Mouse (Mus musculus): ENCODE data around the gene Samd4b. TPM values are rescaled to one million over a fixed set of nuclear protein-coding genes. Genes with fewer than 3 reads are reported as not detected.

Gene Samd4b
- polyA plus RNA-seq, 1 experiment from 2014 or later = 10.0 TPM

DNA sequence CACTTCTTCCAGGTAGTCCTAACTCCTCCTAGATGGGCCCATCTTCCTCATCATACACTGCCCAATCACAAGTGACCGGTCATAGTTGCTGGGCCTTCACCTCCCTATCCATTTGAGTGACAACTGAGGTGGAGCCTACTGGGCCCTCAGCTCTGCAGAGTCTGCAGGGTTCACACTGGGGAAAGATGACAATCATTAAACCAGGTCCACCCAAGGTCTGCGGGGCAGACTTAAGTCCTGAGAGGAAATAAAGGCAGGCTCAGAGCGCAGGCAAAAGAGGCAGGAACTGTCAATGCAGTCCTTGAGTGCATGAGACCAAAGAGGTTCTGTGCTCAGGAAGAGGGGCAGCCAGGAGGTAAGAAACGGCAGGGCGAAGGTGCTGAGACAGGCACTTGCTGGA is 25.3 kb downstream of the Samd4b start:
- H3K36me3 ChIP-seq = peaks cover 26% of the 10 kb centered on the region
- ATAC-seq = no peak
- H3K4me1 ChIP-seq = peaks cover 85% of the 10 kb centered on the region
- H3K4me3 ChIP-seq = no peak overlapping the region
- H3K27me3 ChIP-seq (replicated peaks) = no peaks in the 10 kb centered on the region
- H3K27ac ChIP-seq = peak overlapping the region; percentile 52
- no peak overlapping the region for H3K9ac ChIP-seq
- H3K9me3 ChIP-seq (replicated peaks) = no peaks in the 10 kb centered on the region
- no peak overlapping the region for H3K4me2 ChIP-seq
- WGBS (ENCODE audit: insufficient replicate concordance) = 67% methylated on average over 5 of the region's 5 CpGs

DNA sequence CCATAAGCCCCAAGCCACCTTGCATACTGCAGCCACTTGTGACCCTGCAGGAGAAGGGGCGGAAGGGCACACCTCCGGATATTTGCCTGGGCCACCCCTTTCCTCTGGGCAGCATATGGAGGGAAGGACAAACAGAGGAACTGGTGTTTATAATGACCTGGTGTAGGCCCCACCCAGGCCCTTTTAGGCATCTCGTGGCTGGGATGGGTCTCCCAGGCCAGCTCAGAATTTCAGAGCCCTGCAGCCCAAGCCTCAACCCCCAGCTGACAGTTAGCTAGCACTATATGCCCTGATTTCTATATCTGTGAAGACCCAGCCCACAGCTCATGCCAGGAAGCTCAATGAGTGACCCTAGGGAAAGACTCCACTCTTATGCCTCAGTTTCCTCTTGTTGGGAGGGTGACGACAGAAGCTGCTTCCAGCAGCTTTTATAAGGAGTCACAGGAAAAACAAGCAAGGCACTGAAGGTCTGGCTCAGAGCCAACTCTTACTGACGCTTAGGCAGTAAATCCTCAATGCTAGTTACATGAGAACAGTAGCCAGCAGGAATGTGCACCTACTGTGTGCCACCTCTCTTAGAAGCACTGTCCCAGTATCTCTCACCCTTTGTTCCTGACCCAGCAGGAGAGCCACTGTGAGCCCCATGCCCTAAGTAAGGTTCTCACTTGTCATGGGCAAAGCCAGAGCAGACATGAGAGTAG is 26.8 kb downstream of the Samd4b start:
- no peak for ATAC-seq
- peaks cover 69% of the 10 kb centered on the region for H3K4me1 ChIP-seq

DNA sequence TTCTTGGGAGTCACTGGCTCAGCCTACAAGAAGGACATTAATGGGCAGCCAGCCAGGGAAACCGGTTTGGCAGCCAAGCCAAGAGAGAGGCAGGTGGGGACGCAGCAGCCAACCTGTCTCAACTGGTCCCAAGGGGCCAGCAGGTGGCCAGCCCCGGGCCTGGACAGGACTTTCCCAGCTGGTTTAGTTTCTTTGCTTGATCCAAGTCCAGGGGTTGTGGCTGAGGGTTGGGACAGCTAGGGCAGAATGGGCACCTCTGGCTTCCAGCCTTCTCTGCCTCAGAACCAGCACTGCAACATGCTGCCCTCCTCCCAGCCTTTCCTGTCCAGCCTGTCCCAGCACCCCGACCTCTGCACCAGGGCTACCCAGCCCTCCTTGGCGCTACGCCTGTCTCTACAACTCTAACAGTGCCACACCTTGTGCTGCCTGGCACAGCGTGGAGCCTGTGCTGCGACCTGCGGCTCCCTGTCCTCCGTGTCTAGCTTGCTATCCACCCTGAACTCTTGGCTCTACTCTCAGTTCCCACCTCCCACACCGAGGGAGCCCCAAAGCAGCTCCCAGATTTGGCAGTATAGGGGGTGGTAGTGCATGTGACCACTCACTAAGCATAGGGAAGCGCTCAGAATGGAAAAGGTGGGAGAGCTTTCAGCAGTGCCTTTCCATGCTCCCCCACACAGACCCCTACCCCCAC is 27.5 kb downstream of the Samd4b start:
- Histone ChIP-seq H3K27ac (0 out of 2 replicates have a peak overlapping the region, but pooled peaks have one; percentile 8), H3K36me3 (peaks cover 48% of the 10 kb centered on the region), H3K9ac (no peak overlapping the region), H3K27me3 (replicated peaks) (no peaks in the 10 kb centered on the region), H3K4me3 (no peak overlapping the region), H3K9me3 (replicated peaks) (no peaks in the 10 kb centered on the region), H3K4me2 (no peak overlapping the region), H3K4me1 (peaks cover 62% of the 10 kb centered on the region)
- WGBS (ENCODE audit: insufficient replicate concordance) = 77% methylated on average over 12 of the region's 12 CpGs
- ATAC-seq = no peak

More for the DNA sequence above, 26.8 kb downstream of the Samd4b start:
- Histone ChIP-seq H3K9me3 (replicated peaks) (no peaks in the 10 kb centered on the region), H3K4me3 (no peak overlapping the region), H3K4me2 (no peak overlapping the region), H3K9ac (no peak overlapping the region), H3K36me3 (peaks cover 41% of the 10 kb centered on the region), H3K27me3 (replicated peaks) (no peaks in the 10 kb centered on the region), H3K27ac (0 out of 2 replicates have a peak overlapping the region, but pooled peaks have one; percentile 8)
- 61% methylated on average over 5 of the region's 5 CpGs for WGBS (ENCODE audit: insufficient replicate concordance)

DNA sequence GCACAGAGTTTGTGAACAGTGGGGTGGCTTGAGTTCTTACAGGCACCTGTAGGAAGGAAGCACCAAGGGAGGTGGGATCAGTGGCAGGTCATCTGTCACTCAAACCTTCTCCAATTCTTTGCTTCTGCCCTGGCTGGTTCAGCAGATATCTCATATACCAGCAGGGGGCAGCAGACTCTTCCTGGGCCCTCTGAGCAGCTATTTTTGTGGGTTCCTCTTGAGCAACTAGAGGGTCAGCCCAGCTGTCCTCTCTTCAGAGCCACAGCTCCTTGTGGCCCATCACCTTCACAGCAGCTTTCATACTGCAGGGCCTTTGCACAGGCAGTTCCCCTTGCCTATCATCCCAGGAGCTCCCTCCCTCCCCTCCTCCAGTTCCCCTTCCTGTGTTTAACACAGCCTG is 29.7 kb downstream of the Samd4b start:
- H3K36me3 ChIP-seq = peaks cover 70% of the 10 kb centered on the region
- no peak for ATAC-seq
- H3K4me3 ChIP-seq = no peak overlapping the region
- H3K4me1 ChIP-seq = peaks cover 40% of the 10 kb centered on the region
- no peak overlapping the region for H3K4me2 ChIP-seq
- no peaks in the 10 kb centered on the region for H3K9me3 ChIP-seq (replicated peaks)
- no peak overlapping the region for H3K27ac ChIP-seq
- H3K9ac ChIP-seq = no peak overlapping the region
- no peaks in the 10 kb centered on the region for H3K27me3 ChIP-seq (replicated peaks)

DNA sequence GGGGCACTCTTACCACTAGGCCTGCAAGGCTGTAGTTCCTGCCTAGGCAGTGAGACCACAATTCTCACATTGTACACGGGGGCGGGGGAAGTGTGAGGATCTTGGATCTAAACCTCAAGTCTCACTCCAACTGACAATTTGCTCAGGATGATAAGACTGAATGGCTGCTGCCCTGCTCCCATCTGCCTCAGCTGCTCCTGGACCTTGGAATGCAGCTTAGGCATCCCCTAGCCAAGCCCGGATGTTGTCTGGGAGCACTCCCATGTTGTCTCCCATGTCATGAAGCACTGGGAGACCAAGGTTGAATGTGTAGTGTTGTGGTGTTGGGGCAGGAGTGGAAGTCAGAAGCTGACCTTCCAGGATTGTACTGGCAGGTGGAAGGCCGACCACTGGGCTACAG is 30.4 kb downstream of the Samd4b start:
- H3K4me1 ChIP-seq = peaks cover 33% of the 10 kb centered on the region
- H3K36me3 ChIP-seq = peaks cover 77% of the 10 kb centered on the region
- no peak overlapping the region for H3K4me3 ChIP-seq
- no peak overlapping the region for H3K9ac ChIP-seq
- no peak for ATAC-seq
- no peak overlapping the region for H3K27ac ChIP-seq
- no peak overlapping the region for H3K4me2 ChIP-seq
- H3K27me3 ChIP-seq (replicated peaks) = no peaks in the 10 kb centered on the region
- WGBS (ENCODE audit: insufficient replicate concordance) = 58% methylated on average over 4 of the region's 4 CpGs
- no peaks in the 10 kb centered on the region for H3K9me3 ChIP-seq (replicated peaks)

DNA sequence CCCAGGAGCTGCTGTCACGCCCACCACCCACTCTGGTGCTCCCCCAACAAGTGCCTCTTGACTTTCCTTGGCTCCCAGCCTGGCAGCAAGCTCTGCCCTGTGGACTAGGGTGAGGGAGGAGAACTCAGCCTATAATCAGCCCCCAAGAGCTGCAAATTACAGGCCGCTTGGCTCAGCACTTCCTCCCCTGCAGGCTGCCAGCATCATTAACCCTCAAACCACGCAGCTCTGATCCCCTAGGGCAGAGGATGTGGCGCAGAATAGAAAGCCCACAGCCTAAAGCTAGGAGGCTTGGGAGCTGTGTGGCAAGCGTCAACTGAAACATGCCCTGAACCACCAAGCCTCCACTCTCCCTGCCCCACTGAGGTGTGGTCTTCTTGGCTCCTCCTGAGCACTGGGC is 32.5 kb downstream of the Samd4b start:
- H3K4me1 ChIP-seq = peaks cover 12% of the 10 kb centered on the region
- ATAC-seq = no peak
- WGBS (ENCODE audit: insufficient replicate concordance) = 71% methylated on average over 5 of the region's 5 CpGs
- H3K27me3 ChIP-seq (replicated peaks) = no peaks in the 10 kb centered on the region
- no peak overlapping the region for H3K9ac ChIP-seq
- no peak overlapping the region for H3K4me2 ChIP-seq
- H3K4me3 ChIP-seq = no peak overlapping the region
- no peak overlapping the region for H3K27ac ChIP-seq
- H3K9me3 ChIP-seq (replicated peaks) = no peaks in the 10 kb centered on the region
- H3K36me3 ChIP-seq = peaks cover 95% of the 10 kb centered on the region

DNA sequence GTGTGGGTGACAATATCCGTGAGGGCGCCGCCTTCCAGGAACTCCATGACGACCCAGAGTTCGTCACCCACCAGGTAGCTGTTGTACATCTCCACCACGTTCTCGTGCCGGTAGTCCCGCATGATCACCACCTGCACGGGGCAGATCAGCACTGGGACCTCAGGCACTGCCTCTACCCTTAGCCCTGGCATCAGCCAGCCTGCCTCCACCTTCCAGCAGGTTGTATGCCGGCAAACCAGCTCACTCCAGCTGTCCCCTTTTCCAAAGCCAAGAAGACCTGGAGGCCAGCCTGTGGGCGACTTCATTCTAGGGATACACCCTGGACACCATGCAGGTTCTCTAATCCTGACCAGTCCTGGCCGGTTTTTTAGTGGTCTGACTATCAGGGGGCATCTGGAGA is 35.0 kb downstream of the Samd4b start:
- Histone ChIP-seq H3K9me3 (replicated peaks) (no peaks in the 10 kb centered on the region), H3K4me2 (no peak overlapping the region), H3K36me3 (peaks cover 94% of the 10 kb centered on the region), H3K4me3 (no peak overlapping the region), H3K9ac (no peak overlapping the region), H3K4me1 (peaks cover 16% of the 10 kb centered on the region), H3K27me3 (replicated peaks) (no peaks in the 10 kb centered on the region), H3K27ac (no peak overlapping the region)
- no peak for ATAC-seq
- 91% methylated on average over 13 of the region's 13 CpGs for WGBS (ENCODE audit: insufficient replicate concordance)

DNA sequence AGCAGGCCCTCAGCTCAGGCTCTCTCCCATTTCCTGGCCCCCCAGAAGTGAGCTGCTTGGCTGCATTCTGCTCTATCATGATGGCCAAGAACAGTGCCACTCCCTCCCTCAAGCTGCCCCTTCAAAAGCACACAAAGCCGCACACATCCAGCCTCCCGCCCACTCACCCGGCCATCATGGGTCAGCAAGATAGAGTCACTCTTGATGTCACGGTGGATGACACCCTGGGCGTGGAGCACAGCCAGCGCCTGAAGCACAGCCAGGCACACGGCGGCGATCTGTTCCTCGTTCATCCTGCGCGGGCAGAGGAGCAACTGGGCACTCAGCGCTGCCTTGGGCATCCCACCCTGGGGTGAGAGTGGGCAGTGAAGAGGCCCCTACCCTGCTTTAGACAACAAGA is 35.6 kb downstream of the Samd4b start:
- Histone ChIP-seq H3K27me3 (replicated peaks) (no peaks in the 10 kb centered on the region), H3K9me3 (replicated peaks) (no peaks in the 10 kb centered on the region), H3K4me1 (peaks cover 18% of the 10 kb centered on the region), H3K27ac (no peak overlapping the region), H3K4me2 (no peak overlapping the region), H3K4me3 (no peak overlapping the region), H3K36me3 (peaks cover 90% of the 10 kb centered on the region), H3K9ac (no peak overlapping the region)
- WGBS (ENCODE audit: insufficient replicate concordance) = 79% methylated on average over 13 of the region's 13 CpGs
- ATAC-seq = no peak

DNA sequence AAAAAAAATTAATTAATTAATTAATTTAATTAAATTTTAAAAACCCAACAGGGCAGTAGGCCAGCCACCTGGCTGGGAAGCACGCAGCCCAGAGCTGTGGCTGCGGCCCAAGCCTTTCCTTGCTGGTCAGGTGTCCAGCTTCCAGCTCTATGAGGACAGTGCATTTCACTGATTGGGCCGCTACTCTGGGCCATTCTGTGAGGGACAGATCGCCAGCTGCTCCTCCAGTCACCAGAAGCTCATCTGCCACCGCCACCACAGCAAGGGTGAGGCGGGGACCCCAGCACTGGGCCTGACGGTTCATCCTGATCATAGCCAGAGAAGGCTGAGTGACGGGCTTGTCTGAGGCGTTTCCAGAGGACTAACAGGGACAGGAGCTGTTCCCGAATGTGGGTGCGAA is 36.0 kb downstream of the Samd4b start:
- 83% methylated on average over 11 of the region's 11 CpGs for WGBS (ENCODE audit: insufficient replicate concordance)
- H3K36me3 ChIP-seq = peaks cover 86% of the 10 kb centered on the region

DNA sequence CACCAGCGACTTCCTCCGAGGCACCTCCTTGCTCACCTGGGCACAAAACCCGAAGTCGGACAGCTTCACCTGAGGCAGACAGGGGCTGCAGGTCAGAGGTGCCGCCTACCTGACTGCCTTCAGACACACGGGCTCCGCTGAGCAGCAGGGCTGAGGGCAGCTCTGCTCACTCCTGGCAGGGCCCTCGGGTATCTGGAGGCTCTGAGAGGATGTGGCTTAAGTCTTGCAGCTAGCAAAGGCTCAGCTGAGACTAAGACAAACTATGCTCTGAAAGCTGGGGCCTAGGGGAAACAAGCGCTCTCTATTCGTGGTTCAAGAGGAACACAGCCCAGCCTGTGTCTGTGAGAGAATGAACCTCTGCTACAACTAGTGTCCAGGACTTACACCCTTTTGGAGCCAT is 37.1 kb downstream of the Samd4b start:
- Histone ChIP-seq H3K27me3 (replicated peaks) (no peaks in the 10 kb centered on the region), H3K36me3 (peaks cover 75% of the 10 kb centered on the region), H3K9ac (no peak overlapping the region), H3K4me3 (no peak overlapping the region), H3K4me1 (peaks cover 31% of the 10 kb centered on the region), H3K27ac (no peak overlapping the region), H3K9me3 (replicated peaks) (no peaks in the 10 kb centered on the region), H3K4me2 (no peak overlapping the region)
- 83% methylated on average over 10 of the region's 10 CpGs for WGBS (ENCODE audit: insufficient replicate concordance)
- ATAC-seq = no peak

More for the DNA sequence above, 36.0 kb downstream of the Samd4b start:
- Histone ChIP-seq H3K9ac (no peak overlapping the region), H3K4me3 (no peak overlapping the region), H3K27ac (no peak overlapping the region), H3K9me3 (replicated peaks) (no peaks in the 10 kb centered on the region), H3K27me3 (replicated peaks) (no peaks in the 10 kb centered on the region), H3K4me1 (peaks cover 20% of the 10 kb centered on the region), H3K4me2 (no peak overlapping the region)
- ATAC-seq = no peak

DNA sequence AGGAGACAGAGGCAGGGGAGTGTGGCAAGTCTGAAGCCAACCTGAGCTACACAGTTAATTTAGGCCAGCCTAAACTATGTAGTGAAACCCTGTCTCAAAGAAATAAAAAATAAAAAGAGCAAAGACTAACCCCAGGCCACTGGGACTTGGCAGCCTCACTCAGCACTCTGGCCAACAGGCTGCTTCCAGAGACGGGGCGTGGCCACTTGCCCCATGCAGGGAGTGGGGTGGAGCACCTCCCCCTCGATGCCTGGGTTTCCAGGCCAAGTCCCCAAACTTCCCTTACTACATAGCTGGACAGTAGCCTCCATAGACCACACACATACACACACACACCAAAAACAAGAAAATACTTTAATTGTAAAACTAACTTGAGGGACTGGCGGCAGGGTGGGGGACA is 39.5 kb downstream of the Samd4b start:
- no peak for ATAC-seq
- Histone ChIP-seq H3K27me3 (replicated peaks) (no peaks in the 10 kb centered on the region), H3K4me2 (no peak overlapping the region), H3K9me3 (replicated peaks) (no peaks in the 10 kb centered on the region), H3K36me3 (peaks cover 51% of the 10 kb centered on the region), H3K4me3 (no peak overlapping the region), H3K4me1 (peaks cover 34% of the 10 kb centered on the region), H3K27ac (no peak overlapping the region), H3K9ac (no peak overlapping the region)
- 47% methylated on average over 4 of the region's 4 CpGs for WGBS (ENCODE audit: insufficient replicate concordance)

DNA sequence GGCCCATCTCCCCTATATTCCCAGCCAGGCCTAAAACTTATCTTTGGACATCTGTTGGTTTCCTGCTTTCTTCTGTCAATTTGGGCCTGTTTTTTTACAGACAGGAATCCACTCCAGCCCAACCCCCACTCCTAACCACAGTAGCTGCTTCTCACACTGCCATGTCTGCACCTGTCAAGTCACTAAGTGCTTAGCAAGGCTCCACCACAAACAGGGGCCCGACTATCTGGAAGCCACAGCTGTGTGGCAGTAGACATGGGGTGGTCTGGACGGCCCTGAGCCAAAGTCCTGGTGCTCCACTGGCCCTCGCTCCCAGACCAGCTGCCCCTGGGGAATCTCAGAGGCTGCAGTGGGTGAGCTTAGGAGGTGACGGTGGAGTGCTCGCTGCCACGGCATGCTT is 40.2 kb downstream of the Samd4b start:
- no peak overlapping the region for H3K9ac ChIP-seq
- H3K4me1 ChIP-seq = peaks cover 34% of the 10 kb centered on the region
- H3K27ac ChIP-seq = 0 out of 2 replicates have a peak overlapping the region, but pooled peaks have one; percentile 28
- H3K4me3 ChIP-seq = no peak overlapping the region
- H3K36me3 ChIP-seq = peaks cover 43% of the 10 kb centered on the region
- H3K9me3 ChIP-seq (replicated peaks) = no peaks in the 10 kb centered on the region
- no peaks in the 10 kb centered on the region for H3K27me3 ChIP-seq (replicated peaks)
- WGBS (ENCODE audit: insufficient replicate concordance) = 26% methylated on average over 6 of the region's 6 CpGs
- no peak; the same call in 1 of the 2 replicates for ATAC-seq
- no peak overlapping the region for H3K4me2 ChIP-seq
